Mouse (Mus musculus): Measurements from ENCODE around the gene Yrdc.

- TF ChIP-seq POLR2A (IDR thresholded peaks at IDR 0.05; ENCODE audit: insufficient read depth, low read depth, low read length) = no peak
- TF ChIP-seq EP300 (IDR thresholded peaks at IDR 0.05; ENCODE audit: insufficient read depth, low read depth, low read length) = no peak
Measured at GRCm38 (mm10) chr4:124801552-124802308, 48.7 kb upstream of the Yrdc start, which contains the start of gene Mtf1.
